Mouse (Mus musculus) spleen, postnatal 4 days (tissue): Measurements from ENCODE around the gene Bckdk.
"Not testable (repeated sequence)": the region's sequence is repeated elsewhere in the genome, so short reads cannot be mapped to it uniquely, and the experiment has no call there.

Experiments used
- DNase-seq, 2 experiments: peaks; one replicate each; pipeline ENCODE4 v3.0.0; 2022; ENCODE audit warnings: low spot score in 2 of 2

Bckdk gene

DNA sequence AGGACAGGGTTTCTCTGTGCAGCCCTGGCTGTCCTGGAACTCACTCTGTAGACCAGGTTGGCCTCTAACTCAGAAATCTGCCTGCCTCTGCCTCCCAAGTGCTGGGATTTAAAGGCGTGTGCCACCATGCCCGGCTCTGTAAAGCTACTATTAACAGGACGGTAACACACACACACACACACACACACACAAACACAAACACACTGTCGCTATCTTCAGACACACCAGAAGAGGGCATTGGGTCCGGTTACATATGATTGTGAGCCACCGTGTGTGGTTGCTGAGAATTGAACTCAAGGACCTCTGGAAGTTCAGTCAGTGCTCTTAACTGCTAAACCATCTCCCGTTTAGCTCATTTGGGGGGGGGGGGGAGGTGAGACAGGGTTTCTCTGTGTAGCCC lies 8.0 kb upstream of the Bckdk start:
- DNase-seq = not testable (repeated sequence)

DNA sequence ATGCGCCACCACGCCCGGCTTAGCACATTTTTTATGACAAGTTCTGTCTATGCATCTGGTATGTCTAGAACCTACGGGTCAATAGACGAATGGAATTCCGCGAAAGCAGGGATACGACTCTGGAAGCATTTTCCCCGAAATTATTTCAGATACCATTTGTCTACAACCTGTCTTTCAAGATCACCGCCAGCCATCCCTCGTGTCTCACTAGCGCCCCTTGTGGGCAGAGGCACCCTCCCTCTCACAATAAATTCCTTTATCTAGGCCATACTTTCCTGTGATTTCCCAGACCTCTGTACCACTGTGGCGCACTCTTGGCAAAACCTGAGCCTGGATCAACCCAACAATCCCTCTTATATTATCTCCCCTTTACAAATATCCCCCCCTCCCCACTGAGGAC lies 7.5 kb upstream of the Bckdk start:
- DNase-seq = peak; percentile 80 to 92

DNA sequence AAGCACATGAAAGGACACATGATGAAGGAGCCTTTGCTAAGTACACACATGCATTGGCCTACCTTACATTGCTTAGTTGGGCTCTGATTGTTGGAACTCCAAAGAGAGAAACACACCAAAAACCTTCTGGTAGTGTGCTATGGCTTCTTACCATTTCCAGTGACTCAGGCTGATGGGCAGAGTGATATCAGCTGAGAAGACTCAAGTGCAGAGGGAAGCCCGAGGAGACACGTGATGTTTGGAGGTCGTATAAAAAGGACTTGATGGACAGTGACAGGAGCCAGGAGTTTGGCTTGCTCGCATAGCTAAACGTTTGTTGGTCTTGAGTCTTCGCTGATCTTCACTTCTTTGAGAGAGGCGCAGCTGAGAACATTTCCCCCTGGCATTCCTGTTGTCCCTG lies 6.3 kb upstream of the Bckdk start:
- DNase-seq = no peak

DNA sequence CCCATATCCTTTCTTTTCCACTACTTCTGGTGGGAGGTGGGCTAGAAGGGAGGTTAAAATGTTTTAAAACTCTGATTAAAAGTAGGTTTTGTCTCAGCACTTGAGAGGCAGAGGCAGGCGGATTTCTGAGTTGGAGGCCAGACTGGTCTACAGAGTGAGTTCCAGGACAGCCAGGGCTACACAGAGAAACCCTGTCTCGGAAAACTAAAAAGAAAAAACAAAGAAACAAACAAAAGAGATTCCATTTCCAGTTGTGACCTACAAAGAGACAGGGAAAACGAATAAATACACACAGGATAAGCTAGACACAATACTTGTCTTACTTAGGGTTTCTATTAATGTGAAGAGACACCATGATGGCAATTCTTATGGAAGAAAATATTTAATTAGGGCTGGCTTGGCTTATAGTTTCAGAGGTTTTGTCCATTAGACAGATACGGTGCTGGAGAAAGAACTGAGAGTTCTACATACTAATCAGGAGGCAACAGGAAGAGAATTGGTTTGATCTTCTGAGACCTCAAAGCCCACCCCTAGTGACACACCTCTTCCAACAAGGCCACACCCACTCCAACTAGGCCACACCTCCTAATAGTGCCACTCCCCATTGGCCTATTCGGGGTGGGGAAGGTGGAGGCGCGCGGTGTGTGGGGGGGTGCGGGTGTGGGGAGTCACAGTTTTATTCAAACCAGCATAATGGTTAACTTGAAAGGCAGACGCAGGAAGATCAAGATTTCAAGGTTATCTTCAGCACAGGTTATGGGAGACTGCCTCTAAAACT lies 5.5 kb upstream of the Bckdk start:
- peak in 1 of 2 experiments; percentile 49 for DNase-seq

DNA sequence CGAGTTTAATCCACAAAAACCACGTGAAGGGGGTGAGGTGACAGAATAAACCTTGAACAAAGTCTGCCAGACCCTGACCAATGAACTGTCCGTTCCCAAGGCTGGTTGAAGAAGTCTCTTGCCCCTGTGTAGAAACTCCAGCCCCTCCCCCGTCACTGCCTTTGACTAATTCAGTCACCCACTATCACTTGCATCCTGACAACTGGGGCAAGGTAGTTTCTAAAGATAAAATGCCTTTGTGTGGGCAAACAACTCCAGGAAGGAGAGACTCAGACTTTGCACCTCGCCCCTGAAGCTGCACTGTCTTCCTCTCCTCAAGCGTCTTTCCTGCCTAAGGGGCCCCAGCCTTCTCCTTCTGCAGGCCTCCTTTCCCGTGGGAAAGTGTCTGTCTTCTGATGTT lies 3.9 kb upstream of the Bckdk start:
- DNase-seq = no peak

GRCm38 (mm10) chr7:127901772-127902171 lies 2.1 kb upstream of the Bckdk start:
- DNase-seq = no peak

DNA sequence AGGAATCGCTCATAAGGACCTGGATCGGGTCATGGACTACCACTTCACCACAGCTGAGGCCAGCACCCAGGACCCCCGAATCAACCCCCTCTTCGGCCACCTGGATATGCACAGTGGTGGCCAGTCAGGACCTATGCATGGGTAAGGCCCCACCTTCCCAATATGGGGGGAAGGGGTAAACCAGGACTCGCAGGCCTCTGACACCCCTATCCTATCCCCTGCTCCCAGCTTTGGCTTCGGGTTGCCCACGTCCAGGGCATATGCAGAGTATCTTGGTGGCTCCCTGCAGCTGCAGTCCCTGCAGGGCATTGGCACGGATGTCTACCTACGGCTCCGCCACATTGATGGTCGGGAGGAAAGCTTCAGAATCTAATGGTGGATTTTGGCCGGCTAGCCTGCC lies 4.1 kb downstream of the Bckdk start:
- no peak for DNase-seq

- no peak for DNase-seq
These were observed 4.8 kb downstream of the Bckdk start for GRCm38 (mm10) chr7:127908656-127909055.

DNA sequence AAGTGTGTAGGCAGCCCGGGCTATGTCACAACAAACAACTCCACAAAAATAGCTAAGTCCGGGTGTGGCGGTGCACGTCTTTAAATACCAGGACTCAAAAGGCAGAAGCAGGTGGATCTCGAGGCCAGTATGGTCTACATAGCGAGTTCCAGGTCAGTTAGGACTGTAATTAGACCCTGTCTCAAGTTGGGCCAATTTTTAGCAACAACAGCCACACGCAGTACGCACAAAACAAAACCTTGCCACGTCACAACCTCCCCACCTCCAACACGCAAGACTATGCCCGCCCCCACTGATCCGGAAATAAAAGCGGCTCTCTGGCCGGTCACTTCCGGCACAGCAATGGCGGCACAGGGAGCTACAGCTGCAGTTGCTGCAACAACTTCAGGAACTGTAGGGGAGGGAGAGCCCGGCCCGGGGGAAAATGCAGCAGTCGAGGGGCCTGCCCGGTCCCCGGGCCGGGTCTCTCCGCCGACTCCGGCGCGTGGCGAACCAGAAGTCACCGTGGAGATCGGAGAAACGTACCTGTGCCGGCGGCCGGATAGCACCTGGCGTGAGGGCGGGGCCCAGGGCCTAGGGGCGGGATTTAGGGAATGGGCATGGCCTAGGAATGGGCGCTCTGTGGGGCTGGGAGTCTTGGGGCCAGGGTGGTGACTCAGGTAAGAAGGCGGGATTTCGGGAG lies 8.4 kb downstream of the Bckdk start, which contains the start of gene Kat8:
Kat8 (plus strand) TSS at position 327 of the 682 bp plus-strand sequence.
- peak; percentile 84 to 91 for DNase-seq

DNA sequence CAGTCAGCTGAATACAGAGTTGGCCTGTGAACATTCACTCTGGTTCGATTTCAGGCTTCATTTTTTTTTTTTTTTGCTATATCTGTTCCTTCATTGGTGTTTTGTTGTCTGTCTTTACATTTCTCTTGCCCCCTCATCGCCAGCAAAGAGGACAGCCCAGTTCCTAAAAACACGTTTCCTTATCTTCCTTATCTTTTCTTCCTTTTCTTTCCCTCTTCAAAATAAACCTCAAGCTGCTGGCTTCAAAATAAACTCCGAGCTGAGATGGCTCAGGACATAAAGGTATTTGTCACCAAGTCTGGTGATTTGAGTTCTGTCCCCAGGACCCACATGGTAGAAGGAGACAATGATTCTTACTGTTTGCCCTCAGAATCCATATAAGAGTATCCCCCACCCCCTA lies 9.1 kb downstream of the Bckdk start:
- no peak for DNase-seq

- DNase-seq = no peak
These were observed 11.4 kb downstream of the Bckdk start for GRCm38 (mm10) chr7:127915293-127915692.

DNA sequence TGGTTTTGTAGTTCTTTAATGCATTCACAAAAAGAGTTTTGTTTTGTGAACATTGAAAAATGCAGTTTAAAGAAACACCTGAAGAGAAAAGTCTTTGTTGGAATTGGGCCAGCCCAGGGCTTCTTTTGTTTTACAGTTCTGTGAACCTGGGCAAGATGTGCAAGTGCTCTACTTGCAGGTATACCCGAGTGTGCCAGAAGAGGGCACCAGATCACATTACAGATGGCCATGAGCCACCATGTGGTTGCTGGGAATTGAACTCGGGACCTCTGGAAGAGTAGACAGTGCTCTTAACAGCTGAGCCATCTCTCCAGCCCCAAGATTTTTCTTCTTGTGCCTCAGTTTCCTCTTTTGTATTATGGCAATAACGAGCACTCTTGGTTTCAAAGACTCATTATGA lies 14.3 kb downstream of the Bckdk start:
- DNase-seq = peak; percentile 69 to 83

DNA sequence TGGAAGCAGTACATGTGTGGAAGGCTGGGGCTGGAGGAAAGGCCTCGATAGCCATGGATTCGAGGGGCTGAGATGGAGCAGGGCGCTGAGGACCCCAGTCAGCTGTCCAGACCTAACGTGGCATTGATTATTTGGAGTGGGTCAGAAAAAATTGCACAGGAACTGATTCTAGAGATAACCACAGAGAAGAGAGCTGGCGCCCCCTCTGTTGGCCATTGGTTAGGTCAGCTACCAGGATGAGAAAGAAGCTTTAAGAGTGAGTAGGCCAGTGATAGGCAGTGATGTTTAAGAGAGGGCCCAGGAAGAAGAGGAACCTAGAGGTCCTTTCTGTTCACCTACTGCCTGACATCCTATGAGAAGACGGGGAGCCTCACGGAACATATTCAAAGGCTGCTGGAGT lies 15.4 kb downstream of the Bckdk start:
- DNase-seq = peak in 1 of 2 experiments; percentile 51

GRCm38 (mm10) chr7:127921516-127921915 lies 17.6 kb downstream of the Bckdk start:
- DNase-seq = peak in 1 of 2 experiments; percentile 49

GRCm38 (mm10) chr7:127922451-127923275 lies 18.8 kb downstream of the Bckdk start:
- DNase-seq = no peak

DNA sequence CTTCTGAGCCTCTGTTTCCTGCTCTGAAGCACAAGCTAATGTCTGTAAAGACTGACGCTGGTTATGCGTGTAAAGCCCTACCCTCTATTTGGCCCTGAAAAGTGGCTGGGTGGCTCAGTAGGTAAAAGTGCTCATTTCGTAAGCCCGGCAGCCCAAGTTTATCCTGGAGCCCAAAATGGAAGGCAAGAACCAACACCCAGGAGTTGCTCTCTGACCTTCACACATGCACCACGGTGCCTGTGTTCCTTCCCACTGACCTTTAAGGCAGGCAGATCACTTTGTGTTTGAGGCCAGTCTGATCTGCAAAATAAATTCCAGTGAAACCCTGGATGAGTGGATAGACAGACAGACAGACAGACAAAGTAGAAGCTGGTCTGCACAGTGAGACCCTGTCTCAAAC lies 19.8 kb downstream of the Bckdk start:
- no peak for DNase-seq

DNA sequence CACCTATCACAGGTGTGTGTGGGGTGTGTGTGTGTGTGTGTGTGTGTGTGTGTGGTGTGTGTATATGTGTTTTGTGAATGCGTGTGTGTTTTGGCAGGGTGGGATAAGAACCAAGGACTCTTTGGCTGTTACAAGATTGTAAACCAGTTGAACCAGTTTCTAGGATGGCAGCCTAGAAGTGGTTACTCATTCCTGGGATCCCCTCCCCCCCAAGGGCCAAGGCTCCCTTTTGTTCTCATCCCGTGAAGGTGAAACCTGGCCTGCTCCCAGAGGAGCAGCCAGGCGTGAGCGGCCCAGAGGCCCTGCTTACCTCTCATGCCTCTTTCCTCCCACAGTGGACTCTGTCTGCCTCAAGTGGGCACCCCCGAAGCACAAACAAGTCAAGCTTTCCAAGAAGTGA lies 21.4 kb downstream of the Bckdk start:
- no peak for DNase-seq

GRCm38 (mm10) chr7:127926066-127926465 lies 22.2 kb downstream of the Bckdk start:
- DNase-seq = no peak

DNA sequence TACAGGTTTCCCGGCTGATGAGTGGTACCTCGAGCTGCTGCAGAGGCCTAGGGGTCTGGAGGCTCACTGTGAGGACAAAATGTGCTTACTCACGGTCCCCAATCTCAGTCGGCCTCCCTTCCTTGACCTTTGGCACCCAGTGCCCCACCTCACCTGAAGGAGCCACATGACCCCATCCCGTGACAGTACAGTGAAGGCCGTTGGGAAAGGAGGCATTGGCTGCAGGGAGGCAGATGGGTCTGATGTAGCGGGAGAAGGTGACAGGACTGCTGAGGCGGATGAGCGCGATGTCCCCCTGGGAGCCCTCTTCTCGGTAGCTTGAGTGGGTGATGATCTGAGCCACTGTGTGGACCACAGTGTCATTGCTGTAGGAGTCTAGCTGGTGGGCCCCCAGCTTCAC lies 23.0 kb downstream of the Bckdk start:
- no peak for DNase-seq

GRCm38 (mm10) chr7:127927726-127928125 lies 23.8 kb downstream of the Bckdk start:
- DNase-seq = no peak

DNA sequence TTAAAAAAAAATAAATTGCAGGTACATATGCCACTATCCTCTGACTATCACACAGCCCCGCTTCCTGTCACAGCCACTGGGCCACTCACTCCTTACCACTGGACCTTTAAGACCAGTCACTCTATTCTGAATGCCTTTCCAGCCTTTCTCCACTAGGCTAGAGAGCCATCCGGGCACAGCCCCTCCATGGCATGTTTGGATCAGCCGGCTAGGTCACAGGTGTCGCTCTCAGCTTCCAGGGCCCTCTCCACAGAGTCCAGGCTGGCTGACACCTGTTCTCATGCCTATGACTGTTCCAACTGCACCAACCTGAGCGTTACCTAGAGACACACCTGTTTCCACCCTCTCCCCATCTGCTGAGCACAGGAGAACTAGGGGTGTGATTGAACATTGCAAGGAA lies 24.7 kb downstream of the Bckdk start:
- DNase-seq = no peak

- DNase-seq = no peak
These were observed 26.0 kb downstream of the Bckdk start, which contains the start of gene Prss8 for GRCm38 (mm10) chr7:127929923-127930322. TSS of gene Prss8 (minus strand) at chr7:127930104.
